Mouse (Mus musculus) c-Kit-negative CD71-positive TER-119-positive erythroid progenitor cells, embryonic 14.5 days (primary cell): ENCODE data around the gene Parva.

ENCODE experiments used
- DNase-seq: peaks from one replicate; pipeline ENCODE4 v3.0.0-alpha.2; 2013; ENCODE audit warnings: low read depth, low spot score

Gene Parva

DNA sequence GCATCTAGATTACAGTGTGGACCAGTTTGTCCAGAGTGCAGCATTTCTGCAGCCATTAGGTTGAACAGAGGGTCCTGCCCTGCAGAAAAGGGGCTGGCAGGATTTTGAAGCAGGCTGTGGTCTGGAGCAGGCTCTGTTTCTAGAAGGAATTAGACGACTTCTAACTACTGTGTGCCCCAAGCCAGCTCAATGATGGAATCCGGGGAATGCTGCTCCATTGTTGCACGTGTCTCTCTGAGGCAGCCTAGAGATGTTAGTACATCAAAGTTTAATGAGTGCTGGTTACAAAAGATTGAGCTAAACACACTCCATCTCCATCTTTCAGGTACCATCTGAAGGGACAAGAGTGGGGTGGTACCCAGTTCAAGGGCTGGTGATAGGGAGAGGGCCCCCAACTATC, 85.0 kb downstream of the Parva start:
- no peak for DNase-seq

DNA sequence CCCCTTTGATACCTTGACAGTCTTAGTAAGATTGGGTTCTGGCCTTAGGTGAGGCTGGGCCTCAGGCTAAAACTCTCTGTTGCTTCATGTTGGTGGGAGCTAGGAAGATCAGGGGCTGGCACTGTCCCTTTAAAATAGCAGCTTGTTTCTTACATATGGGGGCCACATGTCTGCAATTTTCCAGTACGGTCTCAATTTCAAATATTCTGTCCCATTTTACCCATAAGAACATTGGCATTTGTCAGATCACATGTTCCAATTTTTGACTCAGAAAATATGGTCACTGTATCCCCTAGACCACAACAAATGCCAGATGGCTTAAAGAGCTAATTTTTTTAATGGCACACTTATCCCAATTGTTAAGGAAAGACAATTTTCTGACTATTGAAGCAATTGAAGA, 85.6 kb downstream of the Parva start:
- no peak for DNase-seq

DNA sequence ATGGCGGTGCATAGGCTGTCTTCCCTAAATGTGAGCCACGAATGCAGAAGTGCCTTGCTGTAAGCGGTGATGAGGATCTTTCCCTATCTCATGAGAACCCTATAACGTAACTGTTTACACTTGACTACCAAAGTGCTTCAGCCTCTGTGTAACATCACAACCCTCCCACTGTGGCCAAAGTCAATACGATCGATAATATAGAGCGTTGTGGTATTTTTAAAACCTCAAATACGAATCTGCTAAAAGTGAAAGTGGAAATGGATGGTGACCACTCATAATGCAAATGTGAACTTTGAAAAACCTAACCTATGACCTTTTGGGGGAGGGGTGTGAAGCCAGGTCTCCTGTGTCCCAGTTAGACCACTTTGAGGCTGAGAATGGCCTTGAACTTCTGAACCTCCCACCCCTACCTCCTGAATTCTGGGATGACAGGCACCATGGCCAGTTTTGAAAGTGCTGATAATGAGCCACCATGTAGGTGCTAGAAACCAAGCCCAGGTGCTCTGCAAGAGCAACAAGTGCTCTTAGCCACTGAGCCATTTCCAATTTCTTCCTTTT, 87.4 kb downstream of the Parva start:
- DNase-seq = no peak

DNA sequence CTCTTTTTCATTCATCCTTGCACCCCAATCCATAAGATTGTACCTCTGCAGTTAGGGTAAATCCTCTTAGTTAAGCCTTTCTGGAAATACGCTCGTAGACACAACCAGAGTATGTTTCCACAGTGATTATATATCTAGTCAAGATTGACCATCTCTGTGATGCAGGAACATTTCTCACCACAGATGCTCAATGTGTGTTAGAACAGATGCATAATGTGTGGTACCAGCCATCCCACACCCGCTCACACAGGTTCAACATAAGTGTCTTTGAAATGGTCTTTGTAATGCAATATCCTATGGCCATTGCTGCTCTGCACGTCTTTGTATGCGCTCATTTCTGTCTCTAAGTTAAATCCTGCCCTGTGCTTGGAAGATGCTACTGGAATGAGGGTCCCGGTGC, 98.2 kb downstream of the Parva start:
- DNase-seq = no peak

DNA sequence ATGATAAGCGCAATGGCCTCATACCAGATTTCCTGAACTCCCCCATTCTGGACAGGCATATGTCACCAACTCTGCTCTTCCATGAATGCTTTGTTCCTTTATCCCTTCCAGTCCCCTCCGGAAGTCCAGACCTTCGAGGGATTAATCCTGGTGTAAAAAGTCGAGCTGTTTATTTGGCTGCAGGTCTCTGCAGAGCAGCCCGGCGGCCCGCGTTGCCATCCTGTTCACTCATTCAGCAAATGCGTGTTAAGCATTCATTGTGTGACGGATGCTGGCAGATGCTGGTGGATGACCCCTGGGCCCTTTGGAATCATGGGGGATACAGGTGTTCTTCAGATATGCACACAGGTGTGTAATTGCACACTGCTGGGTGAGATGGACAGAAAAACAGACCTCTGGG, 98.9 kb downstream of the Parva start:
- DNase-seq = no peak

DNA sequence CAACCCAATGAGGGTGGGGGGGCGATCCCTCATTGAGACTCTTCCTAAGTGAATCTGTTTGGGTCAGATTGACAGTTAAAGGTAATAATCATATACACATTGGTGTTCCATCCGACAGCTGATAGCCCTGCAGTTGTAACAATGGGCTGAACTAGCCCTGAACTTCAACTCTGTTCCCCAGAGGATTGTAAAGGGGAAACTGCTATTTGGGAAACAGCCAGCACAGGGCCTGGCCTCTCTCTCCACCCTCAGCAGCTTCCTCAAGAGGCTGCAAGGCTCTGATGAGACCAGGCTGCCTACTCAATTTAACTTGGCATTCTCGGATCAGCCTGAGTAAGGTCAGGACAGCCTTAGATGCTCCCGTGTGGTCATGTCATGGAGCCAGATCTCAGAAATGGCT, 99.9 kb downstream of the Parva start:
- DNase-seq = no peak

DNA sequence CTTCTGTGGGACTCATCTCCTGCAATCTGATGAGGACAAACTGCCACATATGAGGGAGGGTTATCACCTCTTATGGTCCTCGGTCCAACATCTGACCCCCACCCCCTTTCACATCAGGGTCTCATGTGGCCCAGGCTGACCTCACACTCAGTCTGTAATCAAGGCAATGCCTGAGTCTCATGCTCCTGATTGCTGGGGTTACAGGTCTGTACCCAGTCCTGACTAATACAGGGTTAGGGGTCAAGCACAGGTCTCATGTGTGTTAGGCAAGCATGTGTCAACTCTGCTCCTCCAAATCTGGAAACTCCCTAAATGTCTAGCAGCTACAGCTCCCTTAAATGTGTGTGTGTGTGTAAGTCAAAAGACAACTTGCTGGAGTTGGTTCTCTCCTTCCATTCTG, 100.8 kb downstream of the Parva start:
- no peak for DNase-seq

DNA sequence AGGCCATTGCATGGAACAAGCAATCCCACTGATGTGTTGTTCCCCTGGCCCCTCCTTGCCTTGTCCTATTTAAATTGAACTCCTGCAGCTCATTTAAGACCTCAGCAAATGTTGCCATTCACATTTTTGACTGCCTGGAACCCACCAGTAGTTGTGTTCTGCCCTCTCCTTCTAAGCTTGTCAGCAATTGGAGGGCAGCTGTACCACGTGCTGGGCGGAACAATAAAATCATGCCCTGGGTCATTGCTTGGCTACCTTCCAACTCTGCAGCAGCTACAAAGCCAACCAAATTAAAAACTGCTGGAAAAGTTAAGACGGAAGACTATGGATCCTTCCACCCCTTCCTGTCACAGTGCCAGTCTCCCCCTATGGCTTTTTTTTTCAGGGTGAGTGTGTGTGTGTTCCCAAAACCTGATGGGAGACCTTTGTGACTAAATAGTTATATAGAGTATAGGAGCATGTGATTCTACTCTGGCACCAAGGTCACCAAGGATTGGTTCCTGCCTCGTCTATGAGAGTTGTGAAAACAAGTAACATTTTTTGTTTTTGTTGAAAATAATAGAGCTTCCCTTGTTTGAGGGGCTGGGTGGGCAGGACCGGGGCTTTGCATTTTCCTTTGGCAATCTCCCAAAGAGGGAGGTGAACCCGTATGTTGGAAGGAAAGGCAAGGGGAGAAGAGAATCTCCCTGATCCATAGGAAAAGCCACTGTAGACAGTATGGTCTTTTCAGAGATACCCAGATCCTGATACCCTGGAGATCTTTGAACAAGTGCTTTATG, 101.5 kb downstream of the Parva start:
- DNase-seq = no peak

DNA sequence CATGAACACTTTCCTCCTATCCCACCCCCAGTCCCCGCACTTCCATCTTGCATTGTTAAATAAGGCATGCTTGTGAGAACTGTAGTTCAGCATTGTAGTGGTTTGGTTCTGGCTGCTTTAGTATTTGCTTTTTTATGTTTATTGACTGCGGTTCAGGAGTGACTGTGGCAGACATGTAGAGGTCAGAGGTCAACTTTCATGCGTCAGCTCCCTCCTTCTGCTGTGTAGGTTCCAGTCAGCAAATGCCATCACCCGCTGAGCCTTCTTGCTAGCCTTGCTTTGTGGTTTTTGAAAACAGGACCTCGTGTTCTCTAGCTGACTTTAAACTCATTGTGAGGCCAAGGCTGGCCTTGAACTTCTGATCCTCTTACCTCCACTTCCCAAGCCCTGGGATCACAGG, 103.6 kb downstream of the Parva start:
- no peak for DNase-seq

DNA sequence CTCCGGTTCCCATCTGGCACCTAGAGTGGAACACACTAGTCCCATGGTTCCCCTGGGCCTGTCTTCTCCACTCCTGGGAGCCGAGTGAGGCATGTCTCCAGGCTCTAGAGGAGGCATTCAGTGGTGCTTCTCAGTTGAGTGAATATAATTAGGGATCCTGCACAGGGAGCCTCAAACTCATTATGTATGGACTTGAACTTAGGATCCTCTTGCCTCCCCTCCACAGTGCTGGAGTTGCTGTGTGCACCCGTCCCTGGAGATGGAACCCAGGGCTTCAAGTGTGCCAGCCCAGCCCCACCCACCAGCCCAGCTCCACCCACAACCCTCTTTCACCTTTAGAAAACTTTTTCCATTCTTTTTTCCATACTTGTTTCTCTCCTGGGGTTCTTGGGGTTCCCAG, 106.8 kb downstream of the Parva start:
- DNase-seq = no peak

DNA sequence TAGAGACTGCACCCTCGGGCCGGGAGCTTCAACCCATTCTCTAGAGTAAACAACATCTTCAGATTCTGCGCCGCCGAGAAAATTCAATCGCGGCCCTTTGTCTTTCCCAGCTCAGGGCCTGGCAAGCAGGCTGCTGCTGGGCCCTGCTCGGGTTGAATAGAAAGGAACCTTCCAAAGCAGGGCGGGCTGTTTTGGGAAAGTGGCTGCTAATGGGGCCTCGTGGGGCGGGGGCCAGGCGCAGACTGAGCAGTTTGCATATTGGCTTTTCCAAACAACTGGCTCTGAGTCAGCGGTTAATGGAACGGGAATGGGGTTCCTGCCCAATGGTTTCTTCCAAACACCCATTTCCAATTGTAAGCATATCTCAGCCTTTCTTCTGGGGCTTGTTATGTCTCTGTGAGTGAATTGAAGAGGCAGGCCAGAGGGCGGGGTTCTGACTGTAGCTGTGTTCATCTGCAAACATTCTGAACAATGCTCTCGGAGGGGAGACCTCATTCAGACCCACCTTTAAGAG, 108.2 kb downstream of the Parva start:
- no peak for DNase-seq

DNA sequence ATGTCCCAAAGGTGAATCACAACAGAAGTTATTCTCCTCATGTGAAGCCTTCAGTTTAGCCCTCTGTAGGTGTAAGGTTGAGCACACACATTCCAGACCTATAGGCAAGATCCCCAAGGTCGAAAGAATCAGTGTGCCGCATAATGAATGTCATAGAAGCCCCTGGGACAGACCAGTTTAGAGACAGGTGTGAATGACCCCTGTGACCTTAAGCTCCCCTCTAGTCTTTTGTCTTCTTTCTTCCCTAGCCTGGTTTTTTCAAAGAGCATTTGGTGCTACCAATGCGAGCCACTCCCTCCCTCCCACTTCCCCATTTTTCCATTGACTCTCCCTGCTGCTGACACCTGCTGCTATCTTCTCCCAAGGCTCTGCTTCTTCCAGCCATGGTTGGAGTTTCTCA, 121.8 kb downstream of the Parva start:
- DNase-seq = no peak

DNA sequence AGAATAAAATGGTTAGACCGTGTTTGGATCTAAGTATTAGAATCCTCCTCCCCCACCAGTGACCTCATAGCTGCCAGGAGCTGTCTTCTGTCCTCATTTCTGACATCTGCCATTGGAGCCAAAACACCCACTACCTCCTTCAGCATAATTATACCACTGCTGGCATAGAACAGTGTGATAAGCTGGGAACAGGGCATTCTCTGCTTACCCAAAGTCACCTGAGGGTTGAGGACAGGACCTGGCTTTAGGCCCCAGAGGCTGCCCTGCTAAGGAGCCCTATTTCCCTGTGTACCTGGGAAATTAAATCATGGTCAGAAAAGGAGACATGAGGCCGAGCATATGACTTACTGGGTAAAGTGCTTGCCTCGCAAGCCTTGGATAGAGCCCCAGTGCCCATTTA, 134.2 kb downstream of the Parva start:
- DNase-seq = no peak

DNA sequence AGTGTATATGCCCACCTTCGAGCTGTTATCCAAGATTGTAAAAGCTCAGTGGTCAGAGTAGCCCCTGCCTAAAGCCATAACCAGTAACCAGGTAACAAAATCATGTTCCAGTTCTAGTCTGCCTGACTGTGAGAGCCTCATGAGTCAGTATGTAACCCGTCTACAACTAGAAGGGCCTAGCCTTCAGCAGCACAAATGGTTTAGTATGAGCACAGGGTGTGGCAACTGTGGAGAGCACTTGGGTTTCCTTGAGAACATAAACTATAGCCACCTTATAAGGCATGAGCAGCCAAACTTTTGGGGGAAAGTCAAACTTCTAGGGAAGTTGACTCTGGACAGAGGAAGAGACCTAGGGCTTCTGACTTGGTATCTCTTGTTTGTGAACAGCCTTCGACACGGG, 139.7 kb downstream of the Parva start:
- DNase-seq = no peak

DNA sequence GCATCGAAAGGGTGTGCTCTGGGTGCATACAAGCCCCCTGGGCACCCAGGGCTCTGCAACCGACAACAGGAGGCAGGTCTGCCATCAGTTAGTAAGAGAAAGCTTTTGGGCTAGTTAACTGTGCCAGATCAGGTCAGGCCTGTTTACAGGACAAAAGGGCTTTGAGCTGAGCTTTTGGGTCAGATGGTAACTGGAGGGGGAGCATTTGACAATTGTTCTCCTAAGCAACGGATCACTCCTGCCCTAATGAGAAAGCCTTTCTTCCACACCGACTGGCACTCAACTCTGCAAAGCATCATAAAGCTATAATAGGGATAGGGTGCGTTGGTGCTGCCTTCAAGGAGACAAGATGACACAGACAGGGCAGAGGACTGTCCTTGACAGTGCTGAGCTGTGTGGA, 141.7 kb downstream of the Parva start:
- no peak for DNase-seq

DNA sequence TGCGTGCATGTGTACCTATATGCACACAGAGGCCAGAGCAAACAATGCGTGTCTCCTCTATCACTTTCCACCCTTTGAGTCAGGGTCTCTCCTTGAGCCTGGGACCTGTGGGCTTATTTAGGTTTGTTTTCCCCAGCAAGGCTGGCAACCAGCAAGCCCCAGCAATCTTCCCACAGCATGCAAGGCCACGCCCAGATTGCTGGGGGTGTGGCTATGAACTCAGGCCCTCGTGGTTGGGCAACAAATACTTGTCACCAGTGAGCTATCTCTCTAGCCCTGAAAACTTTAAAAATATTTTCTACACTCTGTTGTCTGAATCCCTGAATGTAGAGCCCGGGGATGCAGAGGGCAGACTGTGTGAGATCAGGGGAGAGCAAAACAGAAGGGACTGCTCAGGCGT, 154.3 kb downstream of the Parva start:
- DNase-seq = no peak

DNA sequence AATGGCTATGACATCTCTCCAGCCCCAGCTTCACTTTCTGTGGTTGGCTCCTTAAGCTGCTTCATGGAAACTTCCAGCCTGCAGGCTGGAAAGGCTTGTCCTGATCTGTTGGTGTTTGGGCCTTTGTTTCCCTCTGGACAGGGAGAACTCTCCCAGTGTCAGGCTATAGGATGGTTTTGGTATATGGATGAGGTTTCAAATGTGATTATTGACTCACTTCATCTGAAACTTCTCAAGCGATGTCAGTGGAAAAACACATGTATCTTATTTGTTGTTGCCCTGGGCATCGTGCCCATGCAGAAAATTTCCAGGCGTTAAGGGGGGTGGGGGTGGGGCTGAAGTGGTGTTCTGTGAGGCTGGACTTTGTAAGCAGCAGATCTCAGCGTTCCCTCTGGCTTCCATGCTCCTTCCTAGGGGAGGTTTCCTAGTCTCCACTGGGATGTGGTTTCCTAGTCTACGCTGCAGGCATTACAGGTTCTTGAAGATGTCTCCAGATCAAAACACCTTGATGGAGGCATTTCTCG, 155.6 kb downstream of the Parva start:
- no peak for DNase-seq

DNA sequence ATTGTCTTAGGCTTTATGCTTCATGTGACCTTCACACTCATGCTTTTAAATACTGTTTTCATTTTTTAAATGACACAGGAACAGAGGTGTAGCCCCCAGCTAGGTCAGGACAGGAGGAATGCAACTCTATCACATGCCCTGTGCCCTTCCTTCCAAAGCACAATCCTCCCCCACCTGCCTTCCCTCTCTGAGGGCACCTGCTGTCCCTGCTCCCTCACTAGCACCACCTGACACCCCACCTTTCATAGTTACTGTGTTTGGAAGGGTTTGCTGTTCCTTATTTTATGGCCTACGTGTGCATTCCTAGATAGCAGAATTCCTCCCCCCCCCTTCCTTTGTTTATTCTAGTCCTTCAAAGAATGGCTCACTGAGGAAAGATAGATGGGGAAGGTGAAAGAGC, 160.1 kb downstream of the Parva start:
- no peak for DNase-seq

DNA sequence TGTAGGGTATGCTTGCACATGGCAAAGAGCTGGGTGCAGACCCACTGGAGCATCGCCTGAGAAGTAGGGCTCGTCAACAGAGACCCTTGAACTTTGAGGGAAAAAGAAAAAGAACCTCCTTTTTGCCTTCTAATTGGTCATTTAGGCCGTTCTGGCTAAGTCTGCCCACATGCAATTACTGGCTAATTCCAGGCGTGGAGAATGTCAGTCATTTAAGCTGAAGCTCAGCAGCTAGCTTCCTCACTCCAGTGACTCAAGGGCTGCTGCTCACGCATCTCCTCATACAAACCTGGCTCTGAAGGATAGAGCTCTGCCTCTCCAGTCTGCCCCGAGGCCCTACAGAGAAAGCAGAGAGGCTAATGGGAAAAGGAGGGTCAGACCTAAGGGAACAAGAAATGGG, 162.2 kb downstream of the Parva start:
- no peak for DNase-seq

DNA sequence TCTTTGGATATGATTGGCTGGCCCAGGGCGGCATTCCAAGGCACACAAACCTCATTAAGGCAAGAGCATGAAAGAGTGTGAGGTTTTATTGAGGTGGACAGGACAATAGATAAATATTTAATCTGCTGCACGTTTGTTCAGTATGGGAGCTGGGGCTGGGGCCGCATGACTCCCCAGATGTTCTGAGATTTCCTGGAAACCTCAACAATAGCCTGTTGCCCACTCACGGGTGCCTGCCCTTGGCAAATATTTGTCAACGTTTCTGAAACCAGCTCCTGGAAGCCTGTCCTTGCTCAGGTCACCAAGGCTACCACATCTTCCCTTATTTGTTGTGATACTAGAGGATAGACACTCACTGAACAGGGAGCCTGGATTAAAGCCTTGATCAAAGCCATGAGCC, 166.3 kb downstream of the Parva start:
- no peak for DNase-seq

DNA sequence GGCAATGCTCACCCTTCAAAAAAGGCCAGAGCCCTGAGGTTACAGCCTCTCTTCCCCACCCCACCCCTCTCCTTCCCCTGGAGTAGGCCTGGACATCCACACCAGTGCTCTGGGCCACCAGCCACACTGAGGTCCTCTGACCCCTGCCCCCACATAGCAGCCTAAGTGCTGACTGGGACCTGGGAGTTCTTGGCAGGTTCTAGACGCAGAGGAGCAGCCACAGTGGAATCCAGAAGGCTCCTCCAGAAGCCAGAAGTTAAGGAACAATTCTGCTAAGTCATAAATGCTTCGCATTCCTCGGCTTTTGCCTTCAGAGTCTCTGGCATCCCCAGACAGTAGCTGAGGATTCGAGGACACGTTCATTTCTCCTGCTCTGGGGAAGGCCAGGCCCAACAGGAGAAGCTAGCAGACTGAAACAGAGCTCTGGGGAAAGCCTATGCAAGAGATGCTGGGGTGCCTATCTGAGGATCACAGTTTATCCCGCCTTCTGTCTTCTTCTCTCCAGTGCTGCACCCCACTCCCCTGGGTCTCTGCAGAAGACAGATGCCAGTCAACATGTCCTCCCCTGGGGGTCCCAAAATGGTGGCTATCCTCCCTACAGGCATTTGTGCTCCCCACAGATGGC, 168.0 kb downstream of the Parva start:
- no peak for DNase-seq

DNA sequence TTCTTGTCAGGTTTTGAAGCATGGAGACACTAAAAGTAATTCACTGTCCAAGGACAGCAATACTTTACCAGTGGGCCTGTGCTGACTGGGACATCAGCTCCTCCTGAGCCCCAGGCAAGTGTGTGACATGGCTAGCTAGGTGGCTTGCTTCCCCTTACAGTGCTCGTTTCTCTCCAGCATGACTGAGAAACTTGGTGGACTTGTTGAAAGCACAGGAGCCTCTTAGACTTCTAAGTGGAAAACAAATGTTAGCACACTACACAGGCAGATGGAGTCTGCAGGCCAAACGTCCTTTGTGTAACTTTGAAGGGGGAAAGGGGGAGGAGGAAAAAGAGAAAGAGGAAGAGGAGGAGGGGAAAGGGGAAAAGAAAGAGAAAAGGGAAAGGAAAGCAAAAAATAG, 172.3 kb downstream of the Parva start:
- DNase-seq = no peak

DNA sequence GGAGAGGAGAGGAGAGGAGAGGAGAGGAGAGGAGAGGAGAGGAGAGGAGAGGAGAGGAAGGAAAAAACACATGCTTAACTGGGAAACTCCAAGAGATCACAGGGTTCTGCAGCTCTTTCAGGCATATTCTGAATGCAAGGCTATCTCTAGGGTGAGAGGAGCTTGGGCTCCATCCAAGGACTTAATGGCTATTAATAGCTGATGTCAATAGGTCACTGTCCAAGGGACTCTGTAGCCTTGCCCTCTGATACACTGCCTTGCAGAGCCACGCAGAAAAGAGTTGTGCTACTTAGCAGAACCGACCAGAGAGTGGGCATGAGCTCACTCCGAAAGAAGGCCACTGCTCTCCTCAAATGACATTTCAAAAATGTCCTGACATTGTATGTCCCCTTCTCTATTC, 172.9 kb downstream of the Parva start:
- DNase-seq = no peak
